Mouse (Mus musculus): ENCODE results near the gene Dgkq. TPM values are rescaled to one million over a fixed set of nuclear protein-coding genes. Genes with fewer than 3 reads are reported as not detected.
"Not testable (repeated sequence)": the region's sequence is repeated elsewhere in the genome, so short reads cannot be mapped to it uniquely, and the experiment has no call there.

Dgkq gene
- total RNA-seq, 4 experiments from 2014 or later = 15.3 to 39.9 (median 31.0) TPM

GRCm38 (mm10) chr5:108654444-108654990 lies 15.0 kb downstream of the Dgkq start:
- no peak for DNase-seq

GRCm38 (mm10) chr5:108653341-108653740 lies 16.1 kb downstream of the Dgkq start:
- no peak for DNase-seq

- DNase-seq = no peak
Measured at GRCm38 (mm10) chr5:108651823-108652222, 17.6 kb downstream of the Dgkq start.

- no peak for DNase-seq
Measured at GRCm38 (mm10) chr5:108651136-108651720, 18.2 kb downstream of the Dgkq start.

GRCm38 (mm10) chr5:108650341-108650740 lies 19.1 kb downstream of the Dgkq start:
- DNase-seq = no peak

GRCm38 (mm10) chr5:108648937-108649576 lies 20.4 kb downstream of the Dgkq start:
- no peak for DNase-seq

GRCm38 (mm10) chr5:108647820-108648465 lies 21.5 kb downstream of the Dgkq start:
- no peak for DNase-seq

GRCm38 (mm10) chr5:108647311-108647710 lies 22.2 kb downstream of the Dgkq start:
- DNase-seq = no peak

- DNase-seq = no peak
Measured at GRCm38 (mm10) chr5:108646343-108646660, 23.2 kb downstream of the Dgkq start.

GRCm38 (mm10) chr5:108645651-108646342 lies 23.7 kb downstream of the Dgkq start:
- no peak for DNase-seq

- DNase-seq = no peak
Measured at GRCm38 (mm10) chr5:108643674-108644073, 25.8 kb downstream of the Dgkq start.

GRCm38 (mm10) chr5:108636172-108636571 lies 33.3 kb downstream of the Dgkq start:
- DNase-seq = no peak

- DNase-seq = not testable (repeated sequence)
Measured at GRCm38 (mm10) chr5:108634088-108634487, 35.4 kb downstream of the Dgkq start.

- DNase-seq = no peak
Measured at GRCm38 (mm10) chr5:108633676-108634075, 35.8 kb downstream of the Dgkq start.

- peak; percentile 89 for DNase-seq
Measured at GRCm38 (mm10) chr5:108629634-108630483, 39.6 kb downstream of the Dgkq start, which contains the start of the genes Gak and Tmem175. Gene Gak (minus strand): TSS chr5:108629755. Gene Tmem175 (plus strand): TSS chr5:108629770.

- DNase-seq = no peak
Measured at GRCm38 (mm10) chr5:108628891-108629633, 40.4 kb downstream of the Dgkq start.

- DNase-seq = no peak
Measured at GRCm38 (mm10) chr5:108626050-108626660, 43.3 kb downstream of the Dgkq start.

- DNase-seq = no peak
Measured at GRCm38 (mm10) chr5:108621870-108622269, 47.6 kb downstream of the Dgkq start.

GRCm38 (mm10) chr5:108610426-108610825 lies 59.0 kb downstream of the Dgkq start:
- DNase-seq = no peak

- no peak for DNase-seq
Measured at GRCm38 (mm10) chr5:108602537-108602936, 66.9 kb downstream of the Dgkq start.

GRCm38 (mm10) chr5:108599923-108600322 lies 69.5 kb downstream of the Dgkq start:
- DNase-seq = no peak
